Mouse (Mus musculus) small intestine, adult 2 months (tissue): ENCODE data around the gene Mpeg1.

Experiments
- CTCF ChIP-seq: fragments of 200-500 bp; IDR thresholded peaks from 2 replicates; pipeline ENCODE4 v1.5.1; 2012; ENCODE audit warnings: low read depth, mild to moderate bottlenecking, control low read depth, inconsistent platforms, low read length, moderate library complexity, mixed read lengths; ENCODE audit not compliant: insufficient replicate concordance, insufficient read length; ENCODE audit errors: extremely low read depth
- POLR2A ChIP-seq: fragments of 200-500 bp; IDR thresholded peaks from 2 replicates; pipeline ENCODE4 v1.6.1; 2012; ENCODE audit warnings: low read depth, mild to moderate bottlenecking, control low read depth, inconsistent platforms, low read length, moderate library complexity

GRCm38 (mm10) chr19:12493453-12494186 is 33.0 kb downstream of the Mpeg1 start:
- TF ChIP-seq POLR2A (no peak), CTCF (no peak)
